Mouse (Mus musculus): ENCODE results near the gene Hltf.

DNA sequence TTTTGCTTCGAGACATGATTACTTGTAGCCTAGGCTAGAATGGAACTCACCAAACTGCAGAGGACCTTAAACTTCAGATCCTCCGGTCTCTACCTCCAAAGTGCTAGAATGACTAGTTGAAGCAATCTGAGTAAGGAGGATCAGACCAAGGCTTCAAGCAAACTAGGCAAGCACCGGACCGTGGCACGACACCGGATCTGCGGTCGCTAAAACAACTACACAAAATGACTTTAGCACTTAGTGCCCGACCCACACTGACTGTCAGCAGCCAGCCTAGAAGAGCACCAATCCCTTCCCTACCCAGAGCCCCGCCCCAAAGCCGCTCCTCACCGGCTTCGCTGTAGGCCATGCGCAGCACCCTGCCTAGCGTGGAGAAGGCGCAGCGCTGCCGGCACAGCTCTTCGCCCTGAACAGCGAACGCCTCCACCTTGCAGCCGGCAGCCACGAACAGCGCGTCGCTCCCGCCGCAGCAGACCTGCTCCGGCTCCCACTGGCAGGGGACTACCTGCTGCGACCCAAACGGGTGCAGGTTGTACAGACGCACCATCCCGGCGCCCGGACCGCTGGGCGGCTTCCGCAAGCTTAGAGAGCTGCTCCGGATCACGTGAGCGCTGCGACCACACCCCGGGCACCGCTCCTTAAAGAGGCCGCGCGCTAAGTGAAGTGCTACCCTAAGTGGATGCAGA lies 22.7 kb upstream of the Hltf start, which contains the start of gene Hps3:
- TF ChIP-seq CTCF (IDR thresholded peaks at IDR 0.05; ENCODE audit: low read depth) (peak; percentile 28), EP300 (IDR thresholded peaks at IDR 0.05; ENCODE audit: low read depth) (no peak)
